Mouse (Mus musculus) heart, postnatal 4 days (tissue): ENCODE measurements around the gene D130043K22Rik. TPM values are rescaled to one million over a fixed set of nuclear protein-coding genes. Genes with fewer than 3 reads are reported as not detected.
A peak's percentile ranks its signal among the peaks of the same experiment; 100 is the strongest.
"Not testable (repeated sequence)": the region's sequence is repeated elsewhere in the genome, so short reads cannot be mapped to it uniquely, and the experiment has no call there.

Source experiments
- DNase-seq: peaks from one replicate; pipeline ENCODE4 v3.0.0; 2021
- total RNA-seq, 2 experiments: library from RNA; stranded (reverse); gene quantifications; 2 replicates each; pipeline ENCODE4 v1.2.3; 2021

The D130043K22Rik gene
- total RNA-seq, 2 experiments from 2014 or later, result 0.05 TPM; not detected in 1

DNA sequence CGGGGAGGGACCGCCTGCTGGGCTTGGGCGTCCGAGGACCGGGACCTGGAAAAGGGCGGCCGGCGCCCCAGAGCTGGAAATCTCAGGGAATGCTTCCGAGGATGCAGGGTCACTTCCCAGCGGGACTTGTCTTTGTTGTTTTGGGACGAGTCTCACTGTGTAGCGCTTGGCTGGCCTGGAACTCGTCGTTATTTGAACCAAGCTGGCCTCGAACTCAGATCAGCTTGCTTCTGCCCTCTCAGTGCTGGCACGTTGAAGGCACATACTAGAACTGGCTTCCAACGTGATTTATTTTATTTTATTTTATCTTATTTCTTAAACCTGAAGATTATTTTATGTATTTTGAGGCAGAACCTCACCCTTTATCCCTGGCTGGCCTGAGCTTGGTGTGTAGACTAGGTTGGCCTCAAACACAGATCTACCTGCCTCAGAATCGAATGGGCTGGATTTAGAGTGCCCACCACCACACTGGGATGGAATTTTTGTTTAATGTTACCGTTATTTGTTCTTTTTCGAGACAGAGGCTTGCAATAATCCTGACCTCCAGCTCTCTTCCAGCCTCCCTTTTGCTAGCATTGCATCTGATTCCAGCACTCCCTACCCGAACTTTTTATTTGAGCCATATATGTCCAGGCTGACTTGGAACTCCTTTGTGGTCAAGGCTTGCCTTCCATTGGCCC lies 12.7 kb upstream of the D130043K22Rik start:
- DNase-seq, result no peak

DNA sequence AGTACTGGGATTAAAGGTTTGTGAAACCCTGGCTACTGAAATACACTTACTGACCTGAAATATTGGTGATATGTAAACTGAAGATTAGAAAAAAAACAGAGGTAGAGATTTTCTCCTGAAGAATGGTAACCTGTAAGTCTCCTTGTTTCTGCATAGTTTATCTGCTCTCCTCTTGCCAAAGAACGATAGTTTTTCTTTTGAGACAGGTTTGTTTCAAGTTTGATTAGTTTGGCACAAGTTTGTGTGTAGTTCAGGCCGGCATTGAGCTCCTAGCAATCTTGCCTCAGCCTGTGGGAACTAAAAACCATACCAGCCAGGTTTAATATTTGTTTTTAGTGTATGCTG lies 12.2 kb upstream of the D130043K22Rik start:
- no peak for DNase-seq

DNA sequence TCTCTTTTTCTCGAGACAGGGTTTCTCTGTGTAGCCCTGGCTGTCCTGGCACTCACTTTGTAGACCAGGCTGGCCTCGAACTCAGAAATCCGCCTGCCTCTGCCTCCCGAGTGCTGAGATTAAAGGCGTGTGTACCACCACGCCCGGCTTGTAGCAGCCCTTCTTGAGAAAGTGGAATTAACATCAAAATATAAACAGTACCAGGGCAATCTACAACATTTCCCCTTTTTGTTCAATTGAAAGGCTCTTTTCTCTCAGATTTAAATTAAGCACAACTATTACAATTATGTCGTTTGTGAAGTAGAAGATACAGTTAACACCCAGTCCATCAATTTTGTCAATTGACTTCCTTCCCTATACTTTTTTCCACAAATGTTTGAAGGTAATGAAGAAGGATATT lies 7.2 kb upstream of the D130043K22Rik start:
- not testable (repeated sequence) for DNase-seq

DNA sequence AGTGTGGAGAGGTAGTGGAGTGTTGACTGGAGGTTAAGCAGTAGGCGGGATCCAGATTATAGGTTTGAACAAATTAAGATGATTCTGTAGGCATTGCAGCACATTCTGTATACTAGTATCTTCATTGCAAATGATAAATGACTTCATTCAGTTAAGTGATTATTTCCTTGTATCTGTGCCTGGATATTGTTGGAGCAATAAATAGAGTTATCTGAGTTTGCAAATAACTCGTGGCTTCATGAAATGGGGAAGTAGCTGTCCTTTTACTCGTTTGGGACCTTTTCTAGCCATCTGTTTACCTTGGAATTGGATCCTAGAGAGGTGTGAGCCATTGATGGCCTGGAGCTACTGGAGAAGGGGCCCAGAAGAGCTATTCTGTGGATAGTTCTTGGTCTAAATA lies 5.1 kb upstream of the D130043K22Rik start:
- DNase-seq, result no peak

DNA sequence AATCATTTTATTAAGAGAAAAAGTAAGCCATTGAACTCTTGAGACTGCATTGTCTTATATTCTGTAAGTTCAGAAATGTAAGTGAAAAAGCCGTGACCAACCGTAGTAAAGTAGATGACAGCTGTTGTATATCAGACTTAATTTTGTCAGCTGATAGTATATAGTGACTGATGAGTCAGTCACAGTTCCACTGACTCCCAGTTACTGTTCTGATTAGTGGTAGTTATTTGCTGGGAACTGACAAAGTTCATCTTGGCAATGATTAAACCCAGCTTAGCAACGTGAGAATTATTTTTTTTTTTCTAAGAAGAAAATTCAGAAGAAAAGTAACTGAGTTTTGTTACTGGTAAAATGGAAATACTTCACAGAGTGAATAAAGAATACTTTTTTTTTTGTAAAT lies 3.2 kb upstream of the D130043K22Rik start:
- no peak for DNase-seq

DNA sequence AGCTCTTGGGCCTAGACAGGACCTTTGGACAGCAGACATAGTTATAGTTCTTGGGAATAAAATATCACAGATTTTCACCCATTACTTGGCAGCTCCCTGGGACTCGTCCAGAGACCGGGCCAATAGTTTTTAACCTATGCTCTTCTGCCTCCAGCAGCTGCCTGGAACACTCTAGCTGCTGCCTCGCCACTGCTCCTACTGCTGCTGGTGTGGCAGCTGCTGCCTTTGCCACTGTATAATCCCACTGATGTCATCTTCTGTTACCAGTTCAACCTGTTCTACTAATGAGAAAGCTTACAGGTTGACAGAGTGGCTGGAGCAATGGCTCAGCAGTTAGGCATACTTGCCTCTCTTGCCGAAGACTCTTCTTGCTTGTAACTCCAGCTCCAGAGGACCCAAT lies 4.4 kb downstream of the D130043K22Rik start:
- DNase-seq, result no peak

DNA sequence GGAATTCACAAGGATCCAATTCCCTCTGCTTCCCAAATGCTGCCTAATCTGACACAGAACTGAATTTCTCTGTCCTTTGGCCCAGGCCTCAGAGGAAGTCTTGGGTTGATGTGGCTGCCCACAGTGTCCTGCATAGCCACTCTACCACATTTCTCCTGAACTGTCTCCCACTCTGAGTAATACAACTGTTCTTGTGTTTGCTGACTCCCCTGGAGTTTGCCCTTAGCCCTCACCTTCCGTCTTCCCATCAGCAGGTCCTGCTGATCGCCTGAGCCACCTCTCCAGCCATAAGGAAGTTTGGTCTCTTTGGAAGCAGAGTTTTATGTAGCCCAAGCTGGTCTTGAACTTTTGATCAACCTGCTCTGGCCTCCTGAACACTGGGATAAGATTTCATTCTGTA lies 7.1 kb downstream of the D130043K22Rik start:
- DNase-seq, result no peak

DNA sequence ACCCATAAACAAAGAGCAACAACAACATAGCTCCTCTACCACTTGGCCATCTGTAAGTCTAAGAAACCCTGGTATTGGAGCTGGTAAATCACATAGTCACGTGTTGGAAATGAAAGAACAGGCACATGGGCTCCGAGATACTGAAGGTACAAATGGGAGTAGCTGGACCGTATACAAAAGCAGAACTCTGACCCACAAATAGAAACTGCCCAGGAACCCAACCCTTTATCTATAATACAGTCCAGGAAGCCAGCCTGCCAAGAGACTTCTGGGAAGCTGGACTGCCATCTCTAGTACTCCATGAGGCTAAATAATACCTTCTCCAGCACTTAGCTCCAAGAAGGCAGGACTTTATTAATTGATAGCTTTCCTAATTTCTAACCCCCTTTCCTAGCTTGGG lies 7.6 kb downstream of the D130043K22Rik start:
- DNase-seq, result no peak

DNA sequence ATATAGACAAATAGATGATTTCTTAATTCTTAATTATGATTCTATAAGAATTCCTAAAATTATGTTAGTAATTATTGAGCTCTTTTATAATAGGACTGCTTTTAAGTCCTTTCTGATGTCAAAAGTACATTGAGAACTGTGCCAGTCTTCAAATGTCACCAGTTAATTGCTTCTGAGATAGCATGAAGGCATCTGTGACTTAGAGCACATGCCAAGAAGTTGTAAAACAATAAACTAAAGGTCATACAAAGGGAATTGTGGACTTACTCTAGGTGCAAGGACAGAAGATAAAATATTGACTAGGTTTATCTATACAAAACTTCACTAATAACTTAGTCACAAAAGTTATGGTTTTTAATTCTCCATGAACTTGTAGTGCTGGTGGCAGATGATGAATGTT lies 14.2 kb downstream of the D130043K22Rik start:
- DNase-seq, result no peak

DNA sequence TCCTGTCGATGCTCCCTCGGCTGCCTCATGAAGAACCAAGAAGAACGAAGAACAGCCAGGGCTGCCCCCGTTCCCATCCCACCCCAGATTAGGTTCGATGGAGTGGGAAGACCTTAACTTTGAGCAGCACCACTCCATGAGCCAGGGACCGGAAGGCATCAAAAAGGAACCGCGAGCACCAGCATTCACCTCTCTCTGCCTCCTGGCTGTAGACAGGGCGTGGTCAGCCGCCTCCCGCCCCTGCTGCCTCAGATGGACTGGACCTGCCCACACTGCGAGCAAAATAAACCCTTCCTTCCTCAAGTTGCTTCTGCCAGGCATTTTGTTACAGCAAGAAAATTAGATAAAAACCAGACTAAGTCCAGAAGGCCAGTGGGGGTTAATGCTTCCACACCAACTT lies 16.1 kb downstream of the D130043K22Rik start:
- no peak for DNase-seq

DNA sequence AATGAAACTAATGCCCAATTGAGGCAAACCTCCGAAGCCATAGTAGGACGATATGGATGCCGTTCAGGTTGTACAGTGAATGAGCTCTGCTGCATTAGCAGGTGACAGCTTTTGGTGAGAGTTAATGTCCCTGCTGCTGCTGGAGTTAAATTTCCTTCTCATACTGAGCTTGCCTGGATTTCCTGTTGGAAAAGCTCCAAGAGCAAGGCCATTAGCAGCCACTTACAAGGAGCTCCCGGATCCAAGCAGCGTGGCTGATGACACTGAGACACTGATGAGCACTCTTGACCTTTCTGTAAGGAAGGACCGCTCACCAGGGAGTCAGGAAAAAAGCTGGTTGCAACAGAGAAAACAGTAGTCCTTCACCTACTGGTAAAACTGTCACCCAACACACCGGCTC lies 17.1 kb downstream of the D130043K22Rik start:
- no peak for DNase-seq

DNA sequence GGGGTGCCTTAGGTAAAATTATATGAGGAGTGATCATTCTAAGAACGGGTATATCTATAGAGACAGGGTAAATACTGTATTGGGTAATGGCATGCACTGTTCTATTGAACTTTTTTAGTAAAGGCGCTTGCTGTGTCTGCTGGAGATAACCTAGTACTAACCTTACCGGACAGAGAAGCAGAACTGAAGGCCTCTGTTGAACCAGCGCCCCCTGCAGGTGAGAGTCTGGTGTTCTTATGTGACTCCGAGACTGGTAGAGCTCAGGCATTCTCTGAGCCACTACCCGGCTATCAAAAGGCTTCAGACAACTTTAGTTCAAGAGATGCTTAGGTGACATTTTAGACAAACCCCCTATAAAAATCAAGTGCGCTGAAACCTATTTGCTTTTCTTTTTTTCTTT lies 17.6 kb downstream of the D130043K22Rik start:
- DNase-seq, result peak; percentile 60

DNA sequence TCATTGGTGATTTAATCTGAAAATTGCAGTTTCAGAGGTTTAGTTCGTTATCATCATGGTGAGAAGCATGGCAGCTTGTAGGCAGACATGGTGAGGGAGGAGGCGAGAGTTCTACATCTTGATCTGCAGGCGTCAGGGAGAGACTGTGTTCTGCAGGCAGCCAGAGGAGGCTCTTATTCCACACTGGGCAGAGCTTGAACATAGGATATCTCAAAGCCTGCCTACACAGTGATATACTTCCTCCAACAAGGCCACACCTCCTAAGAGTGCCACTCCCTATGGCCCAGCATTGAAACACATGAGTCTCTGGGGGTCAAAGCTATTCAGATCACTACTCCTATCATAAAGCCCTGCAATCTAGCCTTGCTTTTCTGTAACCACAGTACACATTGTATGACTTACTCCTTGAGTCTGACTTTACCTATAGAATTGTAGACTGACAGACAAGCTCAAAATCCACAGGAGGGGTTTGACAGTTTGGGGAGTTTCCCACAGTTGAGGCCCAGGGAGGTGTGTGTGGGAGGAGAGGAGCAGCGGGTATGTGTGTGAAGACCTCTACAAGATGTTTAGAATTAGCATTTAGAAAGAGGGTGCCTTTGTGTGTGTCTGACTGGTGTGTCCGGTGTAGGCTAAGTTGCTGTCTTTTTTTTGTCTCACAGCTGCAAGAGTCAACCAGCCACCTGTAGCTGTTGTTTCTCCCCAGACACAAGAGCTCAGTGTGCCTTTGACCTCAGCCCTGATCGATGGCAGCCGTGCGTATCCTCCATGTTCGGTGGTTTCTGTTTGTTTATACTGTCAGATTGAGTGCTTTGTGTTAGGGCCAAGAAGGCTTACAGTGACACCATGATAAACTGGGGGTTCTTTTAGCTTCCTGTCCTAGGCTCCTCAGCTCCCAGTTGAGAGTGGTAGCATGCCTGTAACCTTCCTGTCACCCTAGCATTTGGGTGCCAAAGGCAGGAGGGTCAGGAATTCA lies 21.8 kb downstream of the D130043K22Rik start:
- no peak for DNase-seq

DNA sequence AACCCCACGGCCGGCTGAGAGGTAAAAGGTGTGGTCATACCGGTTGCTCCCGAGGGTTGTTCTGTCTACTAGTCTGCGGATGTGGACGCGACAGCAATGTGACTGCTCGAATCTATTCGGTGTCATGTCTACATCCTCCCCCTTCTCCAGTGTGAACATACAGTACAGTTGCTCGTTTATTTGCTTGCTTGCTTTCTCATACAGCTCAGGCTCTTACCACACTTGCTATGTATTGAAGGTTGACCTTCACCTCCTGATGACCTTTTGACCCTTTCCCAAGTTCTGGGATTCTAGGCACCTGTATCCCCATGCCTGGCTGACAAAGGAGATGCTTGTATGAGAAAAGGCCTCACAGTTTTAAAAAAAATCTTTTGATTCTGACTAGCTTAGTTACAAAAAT lies 22.9 kb downstream of the D130043K22Rik start:
- DNase-seq, result no peak

DNA sequence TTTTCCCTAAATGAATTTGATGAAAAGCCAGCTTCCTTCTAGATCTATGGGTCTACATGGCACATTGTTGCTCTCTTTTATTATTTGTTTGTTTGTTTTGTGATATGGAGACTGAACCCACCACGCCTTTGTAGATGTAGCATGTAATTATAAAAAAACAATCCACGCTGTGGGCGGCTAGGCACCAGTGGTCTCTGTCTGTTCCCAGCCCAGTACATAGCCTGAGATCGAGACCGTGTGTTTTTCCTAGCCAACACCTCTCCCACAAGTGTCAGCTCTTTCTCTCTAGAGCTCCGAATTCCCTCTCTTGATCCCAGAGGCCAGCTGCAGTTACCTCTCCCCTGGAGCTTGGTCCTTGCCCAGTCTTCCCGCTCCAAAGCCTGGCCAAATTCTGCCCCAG lies 23.3 kb downstream of the D130043K22Rik start:
- no peak for DNase-seq

DNA sequence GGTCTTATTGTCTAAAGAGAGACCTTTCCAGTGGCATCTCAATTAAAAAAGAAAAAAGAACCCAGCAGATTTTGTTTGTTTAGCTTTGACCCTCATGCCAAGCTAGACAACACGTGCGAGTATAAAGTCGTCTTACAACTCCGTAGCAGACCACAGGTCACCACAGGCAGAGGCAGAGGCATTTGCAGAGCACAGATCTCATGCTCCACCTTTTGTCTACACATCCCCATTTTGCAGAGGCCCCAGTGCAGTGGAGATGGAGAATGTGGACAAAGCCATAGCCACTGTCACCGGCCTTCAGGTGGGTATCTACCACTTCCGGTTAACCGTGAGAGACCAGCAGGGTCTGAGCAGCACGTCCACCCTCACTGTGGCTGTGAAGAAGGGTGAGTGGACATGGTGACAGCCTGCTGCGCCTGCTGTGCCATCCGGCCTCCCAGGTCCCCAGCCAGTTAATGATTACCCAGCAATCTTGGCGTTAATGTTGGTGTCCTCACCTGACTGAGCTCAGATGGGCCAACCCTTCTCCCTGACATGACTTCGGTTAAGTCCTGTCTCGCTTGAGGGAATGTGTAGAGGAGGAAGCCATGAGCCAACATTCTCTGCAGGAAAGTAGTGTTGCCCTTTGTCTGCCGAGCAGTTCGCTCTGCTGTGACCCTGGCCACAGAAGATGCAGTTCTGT lies 34.6 kb downstream of the D130043K22Rik start:
- no peak for DNase-seq

DNA sequence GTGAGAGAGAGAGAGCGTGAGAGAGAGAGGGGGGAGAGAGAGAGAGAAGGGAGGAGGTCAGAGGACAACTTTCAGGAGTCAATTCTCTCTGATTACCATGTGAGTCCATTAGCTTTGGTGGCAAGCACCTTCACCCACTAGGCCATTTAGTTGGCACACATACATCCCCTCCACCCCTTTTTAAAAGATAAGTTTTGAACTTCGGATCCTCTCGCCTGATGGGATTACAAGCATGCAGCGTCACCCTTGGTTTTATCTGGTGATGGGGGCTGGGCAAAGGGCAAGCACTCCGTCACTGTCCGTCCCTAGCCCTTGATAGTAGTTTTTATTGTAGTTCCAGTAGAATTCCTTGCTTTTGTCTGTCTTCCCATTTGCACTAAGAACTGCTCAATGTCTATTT lies 35.3 kb downstream of the D130043K22Rik start:
- DNase-seq, result no peak

DNA sequence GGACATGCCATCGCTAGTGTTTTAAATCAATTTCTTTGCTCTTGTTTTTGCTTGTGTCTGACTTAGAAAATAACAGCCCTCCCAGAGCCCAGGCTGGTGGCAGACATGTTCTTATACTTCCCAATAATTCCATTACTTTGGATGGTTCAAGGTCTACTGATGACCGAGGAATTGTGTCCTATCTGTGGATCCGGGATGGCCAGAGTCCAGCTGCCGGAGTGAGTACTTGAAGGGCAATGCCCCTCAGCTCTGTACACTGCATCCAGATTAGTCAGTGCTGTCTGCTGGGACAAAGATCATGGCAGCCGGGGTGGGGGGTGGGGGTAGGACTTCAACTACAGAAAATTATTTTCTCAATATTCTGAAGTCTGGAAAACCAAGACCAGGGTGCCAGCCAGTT lies 35.8 kb downstream of the D130043K22Rik start:
- no peak for DNase-seq

DNA sequence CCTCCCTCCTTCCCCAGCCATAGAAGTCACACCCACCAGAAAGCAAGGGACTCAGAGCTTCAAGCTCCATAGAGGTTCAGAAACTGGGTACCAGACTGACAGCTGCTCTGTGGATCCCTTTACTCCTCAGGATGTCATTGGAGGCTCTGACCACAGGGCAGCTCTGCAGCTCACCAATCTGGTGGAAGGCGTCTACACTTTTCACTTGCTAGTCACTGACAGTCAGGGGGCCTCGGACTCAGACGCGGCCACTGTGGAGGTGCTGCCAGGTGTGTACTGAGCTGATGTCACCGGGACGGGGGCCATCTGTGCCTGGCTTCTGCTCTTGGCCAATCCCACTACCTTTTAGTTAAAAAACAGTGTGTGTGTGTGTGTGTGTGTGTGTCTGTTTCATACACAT lies 37.5 kb downstream of the D130043K22Rik start:
- DNase-seq, result peak; percentile 44

DNA sequence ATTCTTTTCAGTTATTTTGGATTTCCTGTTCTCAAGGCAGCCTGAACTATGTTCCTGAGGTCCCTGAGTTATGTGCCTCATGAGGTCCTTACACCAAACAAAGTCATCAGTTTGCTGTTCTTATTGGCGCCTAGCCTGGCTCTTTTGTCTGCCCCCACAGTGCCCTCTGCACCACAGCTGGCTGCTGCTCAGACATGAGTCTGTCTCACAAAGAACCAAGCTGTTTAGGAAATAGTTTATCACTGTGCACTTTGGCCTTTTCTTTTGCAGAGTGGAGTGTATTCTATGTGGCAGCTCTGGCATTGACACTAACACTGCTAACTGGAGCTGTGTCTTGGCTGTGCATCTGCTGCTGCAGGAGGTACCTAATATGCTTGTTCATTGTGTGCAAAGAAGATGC lies 44.6 kb downstream of the D130043K22Rik start:
- DNase-seq, result no peak

DNA sequence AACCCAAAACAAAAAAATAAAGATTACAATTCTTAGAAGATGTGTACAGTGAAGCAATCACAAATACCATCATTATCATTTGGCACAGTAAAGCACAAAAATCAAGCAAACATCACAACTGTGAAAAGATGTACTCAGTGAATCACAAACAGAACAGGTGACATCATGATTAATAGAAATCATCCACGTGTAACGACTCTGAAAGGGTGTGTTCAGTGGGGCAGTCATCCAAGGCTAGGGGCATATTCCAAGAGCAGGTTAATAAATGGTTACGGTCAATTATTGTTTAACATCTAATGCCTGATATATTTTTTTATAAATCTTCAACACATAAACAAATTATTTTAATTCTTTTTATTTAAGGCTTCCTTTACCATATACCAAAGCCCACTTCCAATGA lies 47.6 kb downstream of the D130043K22Rik start:
- DNase-seq, result no peak

DNA sequence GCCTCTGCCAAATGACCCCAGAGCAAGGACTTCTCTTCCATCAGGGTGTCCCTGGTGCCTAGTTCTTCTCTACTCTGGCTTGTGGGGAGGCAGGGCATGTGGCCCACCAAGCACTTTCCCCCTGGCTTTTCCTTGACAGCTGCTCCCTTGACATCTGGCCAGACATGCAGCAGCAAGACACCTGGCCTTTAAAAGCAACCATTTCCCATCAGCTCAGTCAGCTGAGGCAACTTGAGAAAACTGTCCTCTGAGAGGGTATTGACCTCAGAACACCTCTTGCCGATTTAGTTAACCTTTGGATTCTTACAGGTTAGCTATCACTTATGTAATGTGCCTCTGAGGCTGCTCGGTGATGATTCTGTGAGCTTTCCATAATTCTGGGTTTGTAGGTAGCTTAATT lies 48.9 kb downstream of the D130043K22Rik start:
- no peak for DNase-seq

DNA sequence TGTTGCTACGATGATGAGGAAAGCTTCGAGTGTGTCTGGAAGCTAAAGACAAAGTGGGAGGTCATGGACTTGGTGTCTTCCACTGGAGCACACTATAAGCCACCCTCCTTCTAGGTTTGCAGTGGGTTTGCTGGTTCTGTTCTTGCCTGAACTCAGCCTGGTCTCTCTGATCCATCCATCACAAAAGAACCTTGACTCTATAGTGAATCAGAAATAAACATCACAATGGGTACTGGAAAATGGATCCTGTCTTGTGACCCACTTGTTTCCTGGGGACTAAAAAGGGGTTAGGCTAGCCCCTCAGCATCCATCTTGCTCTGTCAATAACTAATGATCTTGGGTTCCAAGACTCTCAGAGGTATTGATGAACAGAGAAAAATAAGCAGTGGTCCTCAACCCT lies 57.0 kb downstream of the D130043K22Rik start:
- no peak for DNase-seq
